Mouse (Mus musculus): Measurements from ENCODE around the gene Kif5a. TPM values are rescaled to one million over a fixed set of nuclear protein-coding genes. Genes with fewer than 3 reads are reported as not detected.

The Kif5a gene
- total RNA-seq, 2 experiments from 2014 or later: 0.70 to 0.85 TPM

GRCm38 (mm10) chr10:127179871-127180694 lies 83.1 kb downstream of the Kif5a start, which contains the start of gene Slc26a10:
Gene Slc26a10 (minus strand): TSS chr10:127180645.
- ATAC-seq (ENCODE audit: poor library complexity, severe bottlenecking): no peak

GRCm38 (mm10) chr10:127178286-127179027 lies 84.7 kb downstream of the Kif5a start:
- ATAC-seq (ENCODE audit: poor library complexity, severe bottlenecking): peak; percentile 13; the same call in 1 of the 2 replicates

- ATAC-seq (ENCODE audit: poor library complexity, severe bottlenecking): peak; percentile 79
These were observed 85.4 kb downstream of the Kif5a start for GRCm38 (mm10) chr10:127177719-127178118.

- ATAC-seq (ENCODE audit: poor library complexity, severe bottlenecking): no peak
These were observed 85.9 kb downstream of the Kif5a start for GRCm38 (mm10) chr10:127177235-127177634.

- ATAC-seq (ENCODE audit: poor library complexity, severe bottlenecking): no peak
These were observed 86.4 kb downstream of the Kif5a start for GRCm38 (mm10) chr10:127176756-127177155.

GRCm38 (mm10) chr10:127176228-127176627 lies 86.9 kb downstream of the Kif5a start:
- ATAC-seq (ENCODE audit: poor library complexity, severe bottlenecking): no peak

Other genes with a start within 250 kb of the Kif5a start
- 17.4 and 25.7 TPM in 2 replicates for gene Tsfm, start 232.5 kb downstream of the Kif5a start, total RNA-seq (2015)
- gene Tsfm, start 232.5 kb downstream of the Kif5a start, total RNA-seq (2017): 17.1 and 21.0 TPM in 2 replicates
- gene Mettl1, start 221.9 kb downstream of the Kif5a start, total RNA-seq (2015): 4.2 and 5.4 TPM in 2 replicates
- gene Mettl1, start 221.9 kb downstream of the Kif5a start, total RNA-seq (2017): 3.5 and 8.9 TPM in 2 replicates
- gene Eef1akmt3, start 221.8 kb downstream of the Kif5a start, total RNA-seq (2015): not detected in 2 replicates
- gene Eef1akmt3, start 221.8 kb downstream of the Kif5a start, total RNA-seq (2017): 0.08 TPM in 1 of 2 replicates, not detected in the other
- not detected in 2 replicates for gene Cyp27b1, start 215.1 kb downstream of the Kif5a start, total RNA-seq (2015)
- not detected in 2 replicates for gene Cyp27b1, start 215.1 kb downstream of the Kif5a start, total RNA-seq (2017)
- gene March9, start 203.2 kb downstream of the Kif5a start, total RNA-seq (2015): 0.04 TPM in 1 of 2 replicates, not detected in the other
- gene March9, start 203.2 kb downstream of the Kif5a start, total RNA-seq (2017): 0.22 and 0.37 TPM in 2 replicates
- 276 and 285 TPM in 2 replicates for gene Cdk4, start 199.8 kb downstream of the Kif5a start, total RNA-seq (2015)
- 174 and 258 TPM in 2 replicates for gene Cdk4, start 199.8 kb downstream of the Kif5a start, total RNA-seq (2017)
- 70.0 and 82.5 TPM in 2 replicates for gene Tspan31, start 193.1 kb downstream of the Kif5a start, total RNA-seq (2015)
- 61.6 and 62.5 TPM in 2 replicates for gene Tspan31, start 193.1 kb downstream of the Kif5a start, total RNA-seq (2017)
- 4.1 and 8.3 TPM in 2 replicates for gene Agap2, start 188.1 kb downstream of the Kif5a start, total RNA-seq (2015)
- 32.5 and 35.4 TPM in 2 replicates for gene Agap2, start 188.1 kb downstream of the Kif5a start, total RNA-seq (2017)
- 39.9 and 42.3 TPM in 2 replicates for gene Os9, start 142.2 kb downstream of the Kif5a start, total RNA-seq (2015)
- 170 and 195 TPM in 2 replicates for gene Os9, start 142.2 kb downstream of the Kif5a start, total RNA-seq (2017)
- gene B4galnt1, start 98.1 kb downstream of the Kif5a start, total RNA-seq (2015): 113 TPM in 2 replicates
- gene B4galnt1, start 98.1 kb downstream of the Kif5a start, total RNA-seq (2017): 67.7 and 75.5 TPM in 2 replicates
- gene Slc26a10, start 82.7 kb downstream of the Kif5a start, total RNA-seq (2015): 0.91 TPM in 1 of 2 replicates, not detected in the other
- 0.22 and 0.53 TPM in 2 replicates for gene Slc26a10, start 82.7 kb downstream of the Kif5a start, total RNA-seq (2017)
- 0.16 TPM in 1 of 2 replicates, not detected in the other for gene Arhgef25, start 73.3 kb downstream of the Kif5a start, total RNA-seq (2015)
- gene Arhgef25, start 73.3 kb downstream of the Kif5a start, total RNA-seq (2017): 0.41 and 1.0 TPM in 2 replicates
- gene Dtx3, start 67.6 kb downstream of the Kif5a start, total RNA-seq (2015): 8.2 and 9.2 TPM in 2 replicates
- 4.5 and 9.1 TPM in 2 replicates for gene Dtx3, start 67.6 kb downstream of the Kif5a start, total RNA-seq (2017)
- gene Pip4k2c, start 51.8 kb downstream of the Kif5a start, total RNA-seq (2015): 9.6 and 12.0 TPM in 2 replicates
- gene Pip4k2c, start 51.8 kb downstream of the Kif5a start, total RNA-seq (2017): 13.2 and 17.8 TPM in 2 replicates
- gene Dctn2, start 3.0 kb upstream of the Kif5a start, total RNA-seq (2015): 78.9 and 82.6 TPM in 2 replicates
- 90.1 and 96.4 TPM in 2 replicates for gene Dctn2, start 3.0 kb upstream of the Kif5a start, total RNA-seq (2017)
- gene Mbd6, start 25.7 kb upstream of the Kif5a start, total RNA-seq (2015): 40.4 and 48.4 TPM in 2 replicates
- gene Mbd6, start 25.7 kb upstream of the Kif5a start, total RNA-seq (2017): 5.6 and 8.9 TPM in 2 replicates
- 38.4 and 47.8 TPM in 2 replicates for gene Mars, start 48.4 kb upstream of the Kif5a start, total RNA-seq (2015)
- gene Mars, start 48.4 kb upstream of the Kif5a start, total RNA-seq (2017): 80.3 and 95.2 TPM in 2 replicates
- gene Arhgap9, start 58.6 kb upstream of the Kif5a start, total RNA-seq (2015): 135 and 138 TPM in 2 replicates
- 96.8 and 108 TPM in 2 replicates for gene Arhgap9, start 58.6 kb upstream of the Kif5a start, total RNA-seq (2017)
- gene Gli1, start 78.6 kb upstream of the Kif5a start, total RNA-seq (2015): not detected in 2 replicates
- not detected in 2 replicates for gene Gli1, start 78.6 kb upstream of the Kif5a start, total RNA-seq (2017)
- not detected in 2 replicates for gene Inhbe, start 91.1 kb upstream of the Kif5a start, total RNA-seq (2015)
- 0.04 TPM in 1 of 2 replicates, not detected in the other for gene Inhbe, start 91.1 kb upstream of the Kif5a start, total RNA-seq (2017)
- gene Inhbc, start 107.1 kb upstream of the Kif5a start, total RNA-seq (2015): not detected in 2 replicates
- gene Inhbc, start 107.1 kb upstream of the Kif5a start, total RNA-seq (2017): not detected in 2 replicates
- 87.2 and 101 TPM in 2 replicates for gene R3hdm2, start 117.0 kb upstream of the Kif5a start, total RNA-seq (2015)
- gene R3hdm2, start 117.0 kb upstream of the Kif5a start, total RNA-seq (2017): 30.6 and 41.3 TPM in 2 replicates
- 1.2 TPM in 1 of 2 replicates, not detected in the other for gene Stac3, start 238.3 kb upstream of the Kif5a start, total RNA-seq (2015)
- gene Stac3, start 238.3 kb upstream of the Kif5a start, total RNA-seq (2017): 0.40 TPM in 1 of 2 replicates, not detected in the other

Measured in megakaryocyte, adult 5-6 weeks (primary cell).